Mouse (Mus musculus): ENCODE results near the gene Fgf11. TPM values are rescaled to one million over a fixed set of nuclear protein-coding genes. Genes with fewer than 3 reads are reported as not detected.

The Fgf11 gene
- polyA plus RNA-seq, 1 experiment from 2014 or later = 1.3 TPM

DNA sequence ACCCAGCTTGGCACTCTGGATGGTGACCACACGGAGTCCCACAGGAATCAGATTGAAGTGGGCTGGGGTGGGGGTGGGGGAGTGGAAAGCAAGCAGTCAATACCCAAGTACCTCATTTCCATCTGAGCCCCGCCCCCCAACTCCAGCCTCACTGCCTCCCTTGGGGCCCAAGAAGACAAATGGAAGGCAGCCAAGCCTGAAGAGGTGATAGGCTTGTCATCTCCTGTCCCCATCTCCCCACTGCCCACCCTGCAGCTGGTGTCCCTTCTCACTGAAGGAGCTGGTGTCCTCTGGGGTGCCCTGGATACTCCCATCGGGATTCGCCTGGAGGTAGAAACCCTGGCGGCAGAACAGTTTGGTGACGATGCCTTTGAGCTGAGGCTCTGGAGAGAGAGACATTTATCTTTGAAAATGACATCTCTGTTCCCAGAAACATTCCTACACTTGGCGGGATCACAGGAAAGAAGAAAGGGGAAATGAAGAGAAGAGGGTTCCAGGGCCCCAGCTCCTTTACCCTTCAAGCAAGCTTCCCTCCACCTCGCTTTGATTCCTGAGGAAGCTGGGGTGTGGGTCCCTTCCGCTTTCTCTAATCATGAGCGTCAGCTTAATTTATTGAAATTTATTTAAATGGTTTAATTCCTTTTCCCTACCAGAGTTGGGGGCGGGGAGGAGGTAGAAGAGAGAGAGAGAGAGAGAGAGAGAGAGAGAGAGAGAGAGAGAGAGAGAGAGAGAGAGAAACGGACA lies 2.1 kb downstream of the Fgf11 start:
- H3K27ac ChIP-seq = no peak overlapping the region; the same call in 1 of the 2 replicates
- no peaks in the 10 kb centered on the region for H3K9me3 ChIP-seq
- peak overlapping the region; percentile 97 for H3K4me2 ChIP-seq
- no peak overlapping the region for H3K9ac ChIP-seq
- H3K27me3 ChIP-seq = peaks cover 43% of the 10 kb centered on the region
- ATAC-seq (ENCODE audit: borderline replicate concordance, extremely low read depth, low FRiP score, low TSS enrichment) = no peak
- no peaks in the 10 kb centered on the region for H3K36me3 ChIP-seq
- WGBS = 18% methylated on average over 12 of the region's 12 CpGs
- H3K4me3 ChIP-seq = no peak overlapping the region; the same call in 1 of the 2 replicates
- H3K4me1 ChIP-seq = peaks cover 58% of the 10 kb centered on the region

DNA sequence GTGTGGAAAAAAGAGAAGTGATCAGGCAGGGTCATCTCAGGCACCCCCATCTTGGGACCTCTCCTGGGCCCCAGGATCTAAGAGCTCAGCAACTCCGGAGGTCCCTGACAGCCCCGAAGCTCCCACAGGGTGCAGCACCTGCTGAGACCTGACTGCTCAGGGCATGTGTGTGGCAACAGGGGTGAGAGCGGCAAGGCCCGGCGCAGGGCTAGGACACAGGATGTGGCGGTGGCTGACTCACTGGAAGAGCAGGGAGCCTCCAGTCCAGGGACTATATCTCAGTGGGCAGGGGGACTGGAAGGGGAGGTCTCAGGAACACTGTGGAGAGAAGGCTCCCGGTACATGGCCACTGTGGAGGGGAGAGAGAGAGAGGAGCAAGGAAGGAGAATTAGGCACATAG lies 3.7 kb downstream of the Fgf11 start:
- no peak overlapping the region for H3K27ac ChIP-seq
- WGBS = 77% methylated on average over 7 of the region's 7 CpGs
- peaks cover 31% of the 10 kb centered on the region for H3K27me3 ChIP-seq
- no peak overlapping the region for H3K9ac ChIP-seq
- H3K9me3 ChIP-seq = no peaks in the 10 kb centered on the region
- no peak overlapping the region for H3K4me2 ChIP-seq
- no peak for ATAC-seq (ENCODE audit: borderline replicate concordance, extremely low read depth, low FRiP score, low TSS enrichment)
- H3K36me3 ChIP-seq = no peaks in the 10 kb centered on the region
- H3K4me3 ChIP-seq = no peak overlapping the region
- H3K4me1 ChIP-seq = peaks cover 42% of the 10 kb centered on the region

DNA sequence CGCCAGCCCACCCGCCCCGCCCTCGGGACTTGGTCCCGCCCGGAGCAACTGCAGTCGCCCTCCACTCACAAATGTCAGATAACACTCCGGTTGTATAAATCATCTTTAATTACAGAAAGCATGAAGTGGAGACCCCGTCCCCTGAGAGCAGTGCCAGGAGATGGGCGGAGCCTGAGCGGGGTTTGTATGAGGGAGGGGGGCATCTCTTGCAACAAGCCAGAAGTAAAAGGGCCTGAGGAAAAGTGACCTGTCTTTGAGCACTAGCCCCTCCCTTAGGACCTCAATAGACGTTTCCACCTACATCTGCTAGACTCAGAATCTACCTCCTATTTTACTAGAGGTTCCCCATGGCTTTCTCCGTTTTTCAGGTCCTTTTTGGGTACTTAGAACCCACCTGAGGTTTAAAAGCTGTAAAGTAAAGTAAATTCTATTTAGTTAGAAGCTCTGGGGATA lies 5.6 kb downstream of the Fgf11 start:
- H3K27ac ChIP-seq = 0 out of 2 replicates have a peak overlapping the region, but pooled peaks have one; percentile 78
- no peak for ATAC-seq (ENCODE audit: borderline replicate concordance, extremely low read depth, low FRiP score, low TSS enrichment)
- no peaks in the 10 kb centered on the region for H3K9me3 ChIP-seq
- H3K27me3 ChIP-seq = peaks cover 15% of the 10 kb centered on the region; the same call in 1 of the 2 replicates
- no peak overlapping the region for H3K9ac ChIP-seq
- H3K36me3 ChIP-seq = no peaks in the 10 kb centered on the region
- H3K4me1 ChIP-seq = peaks cover 22% of the 10 kb centered on the region
- 3% methylated on average over 13 of the region's 13 CpGs for WGBS
- H3K4me3 ChIP-seq = peak overlapping the region; percentile 55
- H3K4me2 ChIP-seq = peak overlapping the region; percentile 96

DNA sequence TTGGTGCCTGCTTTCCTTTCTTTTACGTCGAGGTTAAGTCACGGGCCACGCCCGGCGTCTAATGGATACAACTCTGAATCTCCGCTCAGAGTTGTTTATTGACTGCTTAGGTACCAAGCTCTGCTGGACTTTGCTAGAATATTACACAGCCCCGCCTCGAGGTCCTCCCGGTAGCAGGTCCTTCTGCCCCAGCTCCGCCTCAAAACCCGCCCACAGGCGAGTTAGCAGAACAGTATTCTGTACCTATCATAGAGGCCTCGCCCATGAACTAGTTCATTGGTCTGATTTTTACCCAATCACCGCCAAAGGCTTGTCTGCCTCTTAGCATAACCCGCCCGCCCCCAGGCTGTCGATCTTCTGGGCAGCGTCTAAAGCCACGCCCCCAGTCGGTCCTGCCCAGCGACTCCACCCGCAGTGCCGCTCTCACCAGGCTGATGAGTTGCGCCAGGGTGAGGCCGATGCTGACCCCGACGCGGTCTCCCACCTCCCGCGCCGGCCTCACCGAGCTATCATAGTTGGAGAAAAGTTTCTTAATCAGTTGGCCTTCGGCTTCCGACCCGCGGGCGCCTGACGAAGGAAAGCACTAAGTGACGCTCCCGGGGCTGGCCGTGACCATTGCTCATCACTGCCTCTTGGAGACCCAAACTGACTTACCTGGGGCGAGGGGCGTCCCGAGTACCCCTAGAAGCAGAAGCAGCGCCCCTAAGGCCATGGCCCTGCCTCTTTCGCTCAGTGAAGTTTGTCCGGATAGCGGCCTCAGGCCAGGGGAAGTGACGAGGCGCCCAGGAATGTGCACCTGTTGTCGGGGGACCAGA lies 6.3 kb downstream of the Fgf11 start, which contains the start of gene Chrnb1:
TSS of gene Chrnb1 (minus strand) at position 776 of the 815 bp plus-strand sequence.
- Histone ChIP-seq H3K27me3 (peaks cover 9% of the 10 kb centered on the region; the same call in 1 of the 2 replicates), H3K4me2 (peak within 1 kb of the TSS; percentile 96), H3K9me3 (no peaks in the 10 kb centered on the region), H3K4me1 (peaks cover 16% of the 10 kb centered on the region), H3K27ac (peak within 1 kb of the TSS; percentile 78), H3K9ac (peak within 1 kb of the TSS; percentile 51), H3K4me3 (peak within 1 kb of the TSS; percentile 55), H3K36me3 (no peaks in the 10 kb centered on the region)
- WGBS = 2% methylated on average over 52 of the region's 52 CpGs
- peak; percentile 96 for ATAC-seq (ENCODE audit: borderline replicate concordance, extremely low read depth, low FRiP score, low TSS enrichment)

DNA sequence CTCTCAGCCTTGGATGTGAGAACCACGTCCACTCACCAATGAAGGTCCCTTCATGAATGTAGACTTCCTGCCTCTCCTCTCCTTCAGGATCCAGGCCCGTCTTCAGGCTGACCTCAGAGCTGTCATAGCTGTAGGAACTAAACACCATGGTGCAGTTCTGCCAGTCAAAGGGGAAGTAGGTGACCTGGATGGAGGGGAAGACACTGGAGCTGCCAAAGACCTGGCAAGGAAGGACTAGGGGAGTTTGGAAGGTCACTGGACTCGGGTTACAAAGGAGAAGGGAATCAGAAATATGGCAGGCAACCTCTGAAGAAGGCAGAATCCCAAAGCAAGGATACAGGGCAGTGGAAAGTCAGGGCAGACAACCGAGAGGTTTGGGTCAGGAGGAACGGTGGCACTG lies 8.2 kb downstream of the Fgf11 start:
- no peaks in the 10 kb centered on the region for H3K9me3 ChIP-seq
- no peak overlapping the region for H3K27ac ChIP-seq
- no peak overlapping the region for H3K4me2 ChIP-seq
- H3K4me3 ChIP-seq = no peak overlapping the region
- 0 out of 2 replicates have a peak, but pooled peaks cover 5% of the 10 kb centered on the region for H3K27me3 ChIP-seq
- WGBS = 49% methylated on average over 5 of the region's 5 CpGs
- no peak overlapping the region for H3K9ac ChIP-seq
- H3K36me3 ChIP-seq = no peaks in the 10 kb centered on the region
- H3K4me1 ChIP-seq = 0 out of 2 replicates have a peak, but pooled peaks cover 3% of the 10 kb centered on the region
- ATAC-seq (ENCODE audit: borderline replicate concordance, extremely low read depth, low FRiP score, low TSS enrichment) = no peak

DNA sequence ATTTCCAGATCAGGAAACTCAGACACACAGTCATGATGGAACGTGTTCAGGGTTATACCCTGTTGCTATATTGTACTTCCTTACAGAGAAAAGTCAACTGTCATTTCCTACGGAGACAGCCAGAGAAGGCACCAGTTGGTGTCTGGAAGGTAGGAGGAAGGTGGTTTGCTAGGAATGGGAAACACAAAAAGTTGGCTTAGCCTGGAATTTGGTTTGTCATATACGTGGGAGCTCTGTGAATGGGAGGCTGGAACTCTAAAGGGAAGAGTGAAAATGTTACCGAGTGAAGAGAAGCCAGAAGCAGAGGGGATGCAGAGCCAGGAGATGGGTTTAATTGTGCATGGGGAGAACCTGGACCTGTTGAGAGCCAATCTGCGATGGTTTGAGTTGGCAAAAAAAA lies 10.2 kb downstream of the Fgf11 start:
- no peak overlapping the region for H3K27ac ChIP-seq
- no peak overlapping the region for H3K4me2 ChIP-seq
- no peaks in the 10 kb centered on the region for H3K27me3 ChIP-seq
- 65% methylated on average over 5 of the region's 5 CpGs for WGBS
- ATAC-seq (ENCODE audit: borderline replicate concordance, extremely low read depth, low FRiP score, low TSS enrichment) = no peak
- H3K4me3 ChIP-seq = no peak overlapping the region
- 0 out of 2 replicates have a peak, but pooled peaks cover 3% of the 10 kb centered on the region for H3K4me1 ChIP-seq
- H3K36me3 ChIP-seq = no peaks in the 10 kb centered on the region
- no peak overlapping the region for H3K9ac ChIP-seq
- H3K9me3 ChIP-seq = no peaks in the 10 kb centered on the region

DNA sequence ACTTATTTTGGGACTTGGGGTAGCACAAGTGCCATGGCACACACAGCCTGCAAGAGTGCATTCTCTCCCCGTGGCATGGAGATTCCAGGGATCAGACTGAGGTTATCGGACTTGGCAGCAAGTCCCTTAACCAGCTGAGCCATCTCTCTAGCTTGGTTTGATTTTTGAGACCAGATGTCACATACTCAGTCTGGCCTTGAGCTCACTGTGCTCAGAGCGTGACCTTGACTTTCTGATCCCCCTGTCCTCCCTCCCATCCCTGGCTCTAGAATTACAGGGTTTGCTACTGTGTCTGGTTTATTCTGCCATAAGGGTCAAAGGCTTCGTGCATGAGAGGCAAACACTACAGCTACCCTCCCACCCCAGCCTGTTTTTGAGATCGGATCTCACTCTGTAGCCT lies 12.2 kb downstream of the Fgf11 start:
- Histone ChIP-seq H3K9ac (no peak overlapping the region), H3K9me3 (no peaks in the 10 kb centered on the region), H3K4me1 (peaks cover 7% of the 10 kb centered on the region; the same call in 1 of the 2 replicates), H3K4me3 (no peak overlapping the region), H3K4me2 (no peak overlapping the region), H3K27ac (no peak overlapping the region), H3K36me3 (no peaks in the 10 kb centered on the region), H3K27me3 (no peaks in the 10 kb centered on the region)
- WGBS = 51% methylated on average over 5 of the region's 5 CpGs
- ATAC-seq (ENCODE audit: borderline replicate concordance, extremely low read depth, low FRiP score, low TSS enrichment) = no peak

DNA sequence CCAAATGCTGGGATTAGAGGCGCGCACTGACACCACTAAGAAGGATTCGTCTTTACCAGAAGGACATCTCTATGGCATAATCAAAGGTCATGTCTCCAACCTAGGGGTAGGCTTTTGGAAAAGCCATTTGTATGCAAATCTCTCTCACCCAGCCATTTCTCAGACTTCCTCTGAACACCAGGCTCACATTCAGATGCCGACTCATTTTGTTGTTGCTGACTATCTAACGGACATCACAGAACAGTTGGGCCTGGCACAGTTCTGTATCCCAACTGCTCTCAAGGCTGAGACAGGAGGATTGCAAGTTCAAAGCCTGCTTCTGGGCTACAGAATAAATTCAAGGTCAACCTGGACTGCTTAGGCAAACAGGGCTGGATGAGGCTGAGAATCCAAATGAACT lies 14.4 kb downstream of the Fgf11 start:
- ATAC-seq (ENCODE audit: borderline replicate concordance, extremely low read depth, low FRiP score, low TSS enrichment) = no peak

DNA sequence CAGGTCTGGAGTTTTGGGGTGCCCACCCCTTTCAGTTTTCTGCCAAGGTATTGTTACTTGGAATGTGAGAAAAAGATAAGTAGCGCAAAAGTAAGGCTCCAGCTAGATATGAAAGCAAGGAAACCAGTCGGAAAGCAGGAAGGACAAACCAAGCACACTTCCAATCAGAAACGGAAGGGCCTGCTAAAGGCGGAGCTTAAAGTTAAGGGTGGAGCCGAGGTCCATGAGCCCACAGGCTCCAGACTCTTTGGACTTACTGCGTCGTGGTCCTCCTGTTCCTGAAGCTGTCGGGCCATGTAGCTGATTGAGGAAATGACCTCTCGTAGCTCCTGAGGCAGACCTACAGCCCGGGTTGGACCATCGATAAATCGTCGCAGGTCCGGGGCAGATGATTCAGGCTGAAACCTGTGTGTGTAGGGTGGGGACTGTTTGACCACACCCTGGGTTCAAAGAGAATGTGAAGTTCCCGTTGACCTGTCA lies 16.8 kb downstream of the Fgf11 start:
- Histone ChIP-seq H3K27me3 (no peaks in the 10 kb centered on the region), H3K4me1 (peaks cover 7% of the 10 kb centered on the region; the same call in 1 of the 2 replicates), H3K27ac (no peak overlapping the region), H3K36me3 (no peaks in the 10 kb centered on the region), H3K4me3 (peak overlapping the region; percentile 20; the same call in 1 of the 2 replicates), H3K9ac (no peak overlapping the region), H3K4me2 (peak overlapping the region; percentile 50), H3K9me3 (no peaks in the 10 kb centered on the region)
- ATAC-seq (ENCODE audit: borderline replicate concordance, extremely low read depth, low FRiP score, low TSS enrichment) = no peak
- 35% methylated on average over 15 of the region's 15 CpGs for WGBS

More for the DNA sequence above, 14.4 kb downstream of the Fgf11 start:
- Histone ChIP-seq H3K9me3 (no peaks in the 10 kb centered on the region), H3K4me3 (no peak overlapping the region), H3K4me2 (no peak overlapping the region), H3K36me3 (no peaks in the 10 kb centered on the region), H3K4me1 (peaks cover 7% of the 10 kb centered on the region; the same call in 1 of the 2 replicates), H3K27me3 (no peaks in the 10 kb centered on the region), H3K27ac (no peak overlapping the region), H3K9ac (no peak overlapping the region)
- WGBS = 88% methylated on average over 5 of the region's 5 CpGs

DNA sequence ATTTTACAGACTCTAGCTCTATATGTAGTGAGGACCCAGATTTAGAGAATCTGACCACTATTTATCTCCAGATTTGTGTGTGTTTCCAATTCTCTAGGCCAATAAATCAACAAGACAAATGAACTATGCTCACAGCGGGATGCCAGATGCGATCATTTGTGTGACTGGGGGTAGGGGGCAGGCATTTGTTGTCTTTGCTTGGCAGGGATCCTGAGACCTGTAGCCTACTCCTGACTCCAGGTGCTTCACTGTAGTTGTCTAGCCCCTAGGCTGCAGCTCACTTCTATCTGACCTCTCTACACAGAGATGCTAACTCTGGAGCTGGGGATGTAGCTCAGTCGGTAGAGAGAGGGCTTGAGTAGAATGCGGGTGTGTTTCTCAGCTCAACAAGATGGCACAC lies 19.8 kb downstream of the Fgf11 start:
- Histone ChIP-seq H3K4me3 (no peak overlapping the region), H3K27ac (no peak overlapping the region), H3K9ac (no peak overlapping the region), H3K4me1 (peaks cover 20% of the 10 kb centered on the region), H3K27me3 (no peaks in the 10 kb centered on the region), H3K36me3 (no peaks in the 10 kb centered on the region), H3K9me3 (no peaks in the 10 kb centered on the region), H3K4me2 (no peak overlapping the region)
- WGBS = 26% methylated on average over 4 of the region's 4 CpGs
- ATAC-seq (ENCODE audit: borderline replicate concordance, extremely low read depth, low FRiP score, low TSS enrichment) = no peak

DNA sequence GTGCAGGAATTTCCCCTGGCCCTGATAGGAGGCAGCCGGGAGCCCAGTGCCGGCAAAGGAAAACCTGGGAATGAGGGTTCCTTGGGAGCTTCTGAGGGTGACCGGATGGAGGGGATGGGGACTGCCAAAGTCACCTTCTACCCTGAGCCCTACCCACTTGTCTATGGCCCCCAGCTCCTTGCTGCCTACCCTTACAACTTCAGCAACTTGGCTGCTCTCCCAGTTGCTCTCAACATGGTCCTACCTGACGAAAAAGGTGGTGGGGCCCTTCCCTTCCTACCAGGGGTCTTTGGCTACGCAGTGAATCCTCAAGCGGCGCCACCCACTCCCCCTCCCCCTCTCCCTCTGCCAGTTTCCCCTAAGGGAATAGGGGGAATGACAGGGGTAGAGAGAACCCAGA lies 22.7 kb downstream of the Fgf11 start:
- no peaks in the 10 kb centered on the region for H3K27me3 ChIP-seq
- peaks cover 3% of the 10 kb centered on the region; the same call in 1 of the 2 replicates for H3K36me3 ChIP-seq
- H3K4me3 ChIP-seq = no peak overlapping the region
- no peak overlapping the region for H3K27ac ChIP-seq
- H3K4me2 ChIP-seq = no peak overlapping the region
- WGBS = 34% methylated on average over 7 of the region's 7 CpGs
- ATAC-seq (ENCODE audit: borderline replicate concordance, extremely low read depth, low FRiP score, low TSS enrichment) = no peak
- H3K9me3 ChIP-seq = no peaks in the 10 kb centered on the region
- H3K4me1 ChIP-seq = peaks cover 19% of the 10 kb centered on the region
- no peak overlapping the region for H3K9ac ChIP-seq
